Mouse (Mus musculus): ENCODE measurements around the gene Tfrc. TPM values are rescaled to one million over a fixed set of nuclear protein-coding genes. Genes with fewer than 3 reads are reported as not detected.

Gene Tfrc
- 38.1 and 62.0 TPM in 2 replicates for polyA plus RNA-seq (2014; fragmentation: Nextera tagmentation; extraction: Ambion mirVana)

- under 1% methylated on average over 64 of the region's 73 CpGs for WGBS
- Histone ChIP-seq H3K27ac (ENCODE audit: low read depth, low read length) (peak within 1 kb of the TSS; percentile 92), H3K4me1 (ENCODE audit: control insufficient read depth, insufficient read depth, low read length) (peaks cover 17% of the 10 kb centered on the region; the same call in 1 of the 2 replicates), H3K9ac (ENCODE audit: low read depth, low read length) (peak within 1 kb of the TSS; percentile 83), H3K9me3 (ENCODE audit: control insufficient read depth, low read length) (no peaks in the 10 kb centered on the region), H3K4me3 (ENCODE audit: low read length) (peak within 1 kb of the TSS; percentile 89), H3K4me2 (replicated peaks; ENCODE audit: low read depth, low read length) (peak within 1 kb of the TSS; percentile 79), H3K27me3 (ENCODE audit: control insufficient read depth, insufficient read depth, low read length) (no peaks in the 10 kb centered on the region), H3K36me3 (ENCODE audit: control insufficient read depth, insufficient read depth, low read length) (peaks cover 3% of the 10 kb centered on the region; the same call in 1 of the 2 replicates)
- ATAC-seq (ENCODE audit: low FRiP score, low TSS enrichment), result peak; percentile 98
Measured at GRCm38 (mm10) chr16:32608712-32609400, at the start of gene Tfrc. TSS of gene Tfrc (plus strand) at chr16:32608920.

- Histone ChIP-seq H3K27me3 (ENCODE audit: control insufficient read depth, insufficient read depth, low read length) (no peaks in the 10 kb centered on the region), H3K9me3 (ENCODE audit: control insufficient read depth, low read length) (no peaks in the 10 kb centered on the region), H3K4me2 (replicated peaks; ENCODE audit: low read depth, low read length) (no peak overlapping the region), H3K27ac (ENCODE audit: low read depth, low read length) (no peak overlapping the region), H3K4me1 (ENCODE audit: control insufficient read depth, insufficient read depth, low read length) (no peaks in the 10 kb centered on the region), H3K36me3 (ENCODE audit: control insufficient read depth, insufficient read depth, low read length) (no peaks in the 10 kb centered on the region), H3K9ac (ENCODE audit: low read depth, low read length) (no peak overlapping the region), H3K4me3 (ENCODE audit: low read length) (no peak overlapping the region)
- ATAC-seq (ENCODE audit: low FRiP score, low TSS enrichment), result no peak
- 69% methylated on average over 4 of the region's 4 CpGs for WGBS
Measured at GRCm38 (mm10) chr16:32559493-32559892, 49.2 kb upstream of the Tfrc start.

- H3K27ac ChIP-seq (ENCODE audit: low read depth, low read length), result no peak overlapping the region
- H3K27me3 ChIP-seq (ENCODE audit: control insufficient read depth, insufficient read depth, low read length), result no peaks in the 10 kb centered on the region
- H3K36me3 ChIP-seq (ENCODE audit: control insufficient read depth, insufficient read depth, low read length), result no peaks in the 10 kb centered on the region
- H3K9me3 ChIP-seq (ENCODE audit: control insufficient read depth, low read length), result peaks cover 3% of the 10 kb centered on the region; the same call in 1 of the 2 replicates
- no peak overlapping the region for H3K4me3 ChIP-seq (ENCODE audit: low read length)
- no peak overlapping the region for H3K4me2 ChIP-seq (replicated peaks; ENCODE audit: low read depth, low read length)
- WGBS, result 51% methylated on average over 5 of the region's 5 CpGs
- H3K9ac ChIP-seq (ENCODE audit: low read depth, low read length), result no peak overlapping the region
- no peak for ATAC-seq (ENCODE audit: low FRiP score, low TSS enrichment)
- no peaks in the 10 kb centered on the region for H3K4me1 ChIP-seq (ENCODE audit: control insufficient read depth, insufficient read depth, low read length)
Measured at GRCm38 (mm10) chr16:32563056-32563793, 45.5 kb upstream of the Tfrc start.

- Histone ChIP-seq H3K4me1 (ENCODE audit: control insufficient read depth, insufficient read depth, low read length) (no peaks in the 10 kb centered on the region), H3K9ac (ENCODE audit: low read depth, low read length) (no peak overlapping the region), H3K27me3 (ENCODE audit: control insufficient read depth, insufficient read depth, low read length) (no peaks in the 10 kb centered on the region), H3K36me3 (ENCODE audit: control insufficient read depth, insufficient read depth, low read length) (no peaks in the 10 kb centered on the region), H3K4me2 (replicated peaks; ENCODE audit: low read depth, low read length) (no peak overlapping the region), H3K4me3 (ENCODE audit: low read length) (no peak overlapping the region), H3K27ac (ENCODE audit: low read depth, low read length) (no peak overlapping the region), H3K9me3 (ENCODE audit: control insufficient read depth, low read length) (peaks cover 3% of the 10 kb centered on the region; the same call in 1 of the 2 replicates)
- WGBS, result 64% methylated on average over 4 of the region's 4 CpGs
- no peak for ATAC-seq (ENCODE audit: low FRiP score, low TSS enrichment)
Measured at GRCm38 (mm10) chr16:32567282-32567681, 41.4 kb upstream of the Tfrc start.

- H3K4me2 ChIP-seq (replicated peaks; ENCODE audit: low read depth, low read length), result no peak overlapping the region
- H3K27ac ChIP-seq (ENCODE audit: low read depth, low read length), result no peak overlapping the region
- ATAC-seq (ENCODE audit: low FRiP score, low TSS enrichment), result no peak
- no peaks in the 10 kb centered on the region for H3K27me3 ChIP-seq (ENCODE audit: control insufficient read depth, insufficient read depth, low read length)
- no peak overlapping the region for H3K4me3 ChIP-seq (ENCODE audit: low read length)
- H3K36me3 ChIP-seq (ENCODE audit: control insufficient read depth, insufficient read depth, low read length), result no peaks in the 10 kb centered on the region
- no peaks in the 10 kb centered on the region for H3K4me1 ChIP-seq (ENCODE audit: control insufficient read depth, insufficient read depth, low read length)
- H3K9ac ChIP-seq (ENCODE audit: low read depth, low read length), result no peak overlapping the region
- H3K9me3 ChIP-seq (ENCODE audit: control insufficient read depth, low read length), result peaks cover 3% of the 10 kb centered on the region; the same call in 1 of the 2 replicates
- 56% methylated on average over 6 of the region's 6 CpGs for WGBS
Measured at GRCm38 (mm10) chr16:32568401-32568800, 40.3 kb upstream of the Tfrc start.

GRCm38 (mm10) chr16:32570042-32570441, 38.7 kb upstream of the Tfrc start:
- 87% methylated on average over 3 of the region's 3 CpGs for WGBS
- no peak for ATAC-seq (ENCODE audit: low FRiP score, low TSS enrichment)

GRCm38 (mm10) chr16:32572528-32572927, 36.2 kb upstream of the Tfrc start:
- Histone ChIP-seq H3K27ac (ENCODE audit: low read depth, low read length) (no peak overlapping the region), H3K4me3 (ENCODE audit: low read length) (no peak overlapping the region), H3K36me3 (ENCODE audit: control insufficient read depth, insufficient read depth, low read length) (no peaks in the 10 kb centered on the region), H3K4me1 (ENCODE audit: control insufficient read depth, insufficient read depth, low read length) (no peaks in the 10 kb centered on the region), H3K9ac (ENCODE audit: low read depth, low read length) (no peak overlapping the region), H3K4me2 (replicated peaks; ENCODE audit: low read depth, low read length) (no peak overlapping the region), H3K27me3 (ENCODE audit: control insufficient read depth, insufficient read depth, low read length) (no peaks in the 10 kb centered on the region), H3K9me3 (ENCODE audit: control insufficient read depth, low read length) (no peaks in the 10 kb centered on the region)
- WGBS, result 77% methylated on average over 4 of the region's 4 CpGs
- no peak for ATAC-seq (ENCODE audit: low FRiP score, low TSS enrichment)

More at GRCm38 (mm10) chr16:32570042-32570441, 38.7 kb upstream of the Tfrc start:
- H3K9me3 ChIP-seq (ENCODE audit: control insufficient read depth, low read length), result no peaks in the 10 kb centered on the region
- H3K9ac ChIP-seq (ENCODE audit: low read depth, low read length), result no peak overlapping the region
- no peak overlapping the region for H3K27ac ChIP-seq (ENCODE audit: low read depth, low read length)
- no peaks in the 10 kb centered on the region for H3K27me3 ChIP-seq (ENCODE audit: control insufficient read depth, insufficient read depth, low read length)
- no peaks in the 10 kb centered on the region for H3K36me3 ChIP-seq (ENCODE audit: control insufficient read depth, insufficient read depth, low read length)
- no peak overlapping the region for H3K4me2 ChIP-seq (replicated peaks; ENCODE audit: low read depth, low read length)
- H3K4me3 ChIP-seq (ENCODE audit: low read length), result no peak overlapping the region
- H3K4me1 ChIP-seq (ENCODE audit: control insufficient read depth, insufficient read depth, low read length), result no peaks in the 10 kb centered on the region

- no peak overlapping the region for H3K9ac ChIP-seq (ENCODE audit: low read depth, low read length)
- H3K27ac ChIP-seq (ENCODE audit: low read depth, low read length), result no peak overlapping the region
- no peaks in the 10 kb centered on the region for H3K4me1 ChIP-seq (ENCODE audit: control insufficient read depth, insufficient read depth, low read length)
- H3K36me3 ChIP-seq (ENCODE audit: control insufficient read depth, insufficient read depth, low read length), result no peaks in the 10 kb centered on the region
- H3K27me3 ChIP-seq (ENCODE audit: control insufficient read depth, insufficient read depth, low read length), result no peaks in the 10 kb centered on the region
- no peak overlapping the region for H3K4me3 ChIP-seq (ENCODE audit: low read length)
- WGBS, result 88% methylated on average over 4 of the region's 4 CpGs
- H3K4me2 ChIP-seq (replicated peaks; ENCODE audit: low read depth, low read length), result no peak overlapping the region
- ATAC-seq (ENCODE audit: low FRiP score, low TSS enrichment), result no peak
- no peaks in the 10 kb centered on the region for H3K9me3 ChIP-seq (ENCODE audit: control insufficient read depth, low read length)
Measured at GRCm38 (mm10) chr16:32586482-32586881, 22.2 kb upstream of the Tfrc start.

GRCm38 (mm10) chr16:32588568-32588967, 20.2 kb upstream of the Tfrc start:
- Histone ChIP-seq H3K4me1 (ENCODE audit: control insufficient read depth, insufficient read depth, low read length) (no peaks in the 10 kb centered on the region), H3K36me3 (ENCODE audit: control insufficient read depth, insufficient read depth, low read length) (no peaks in the 10 kb centered on the region), H3K27me3 (ENCODE audit: control insufficient read depth, insufficient read depth, low read length) (no peaks in the 10 kb centered on the region), H3K4me2 (replicated peaks; ENCODE audit: low read depth, low read length) (no peak overlapping the region), H3K9ac (ENCODE audit: low read depth, low read length) (no peak overlapping the region), H3K27ac (ENCODE audit: low read depth, low read length) (no peak overlapping the region), H3K9me3 (ENCODE audit: control insufficient read depth, low read length) (no peaks in the 10 kb centered on the region), H3K4me3 (ENCODE audit: low read length) (no peak overlapping the region)
- ATAC-seq (ENCODE audit: low FRiP score, low TSS enrichment), result no peak
- 87% methylated on average over 3 of the region's 3 CpGs for WGBS

Data from kidney, embryonic 14.5 days (tissue).